Mouse (Mus musculus) mouse embryonic stem cell (cell line): ENCODE measurements around the gene Acbd4.

Experiments
- in situ Hi-C, 2 experiments: fragments of 300-500 bp; cut with MboI; formaldehyde crosslinking; loops; 1 replicate in 1 of 2; 3 replicates in 1 of 2; pipeline ENCODE4 v1.14.3; 2019 to 2020; ENCODE audit warnings: low sequenced_read_pairs in 2 of 2, low pct_unique_long_range_greater_than_20kb in 1 of 2, mixed read lengths in 1 of 2; ENCODE audit not compliant: unreplicated experiment in 1 of 2

Gene Acbd4

DNA sequence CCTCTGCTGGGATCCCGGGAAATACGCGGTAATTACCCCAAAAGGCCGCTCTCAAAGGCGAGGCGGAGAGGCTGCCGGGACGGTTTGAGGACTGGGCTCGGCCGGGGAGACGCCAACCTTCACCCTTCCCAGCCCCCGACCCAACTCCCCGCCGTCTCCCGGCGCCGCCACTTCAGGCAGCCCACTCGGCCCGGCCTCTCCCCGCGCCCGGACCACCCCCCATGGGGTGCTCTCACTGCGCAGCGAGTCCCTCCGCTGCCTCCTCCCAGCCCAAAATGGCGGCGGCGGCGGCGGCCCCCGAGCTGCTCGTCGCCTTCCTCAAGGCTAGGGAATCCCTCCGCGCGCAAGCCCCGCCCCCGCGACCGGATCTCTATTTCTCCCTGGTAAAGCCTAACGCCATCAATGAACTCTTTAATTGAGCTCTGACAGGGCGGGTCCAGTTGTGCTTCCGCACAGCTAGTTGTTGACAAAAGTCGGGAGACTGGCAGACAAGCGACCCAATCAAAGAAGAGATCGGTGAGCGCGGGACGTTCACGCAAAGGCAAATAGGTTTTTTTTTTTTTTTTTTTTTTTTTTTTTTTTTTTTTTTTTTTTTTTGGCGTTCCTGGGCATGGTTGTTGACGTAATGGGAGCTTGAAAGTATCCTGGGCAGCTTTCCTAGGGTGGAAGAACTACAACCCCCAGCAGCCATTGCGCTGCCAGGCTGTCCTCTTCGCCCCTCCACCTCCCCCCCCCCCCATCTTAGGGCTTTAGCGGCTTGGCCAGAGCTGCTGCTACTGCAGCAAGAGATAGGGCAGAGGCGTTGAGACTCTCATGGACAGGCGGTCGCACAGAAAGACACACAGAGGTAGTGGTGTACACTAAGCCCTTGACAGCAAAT lies 31.3 kb downstream of the Acbd4 start:
- in situ Hi-C loops = no loop called here

- in situ Hi-C loops = no loop called here
Observed at GRCm38 (mm10) chr11:103133456-103134185, 32.1 kb downstream of the Acbd4 start.

- in situ Hi-C loops = no loop called here
Observed at GRCm38 (mm10) chr11:103134221-103134620, 32.7 kb downstream of the Acbd4 start.

DNA sequence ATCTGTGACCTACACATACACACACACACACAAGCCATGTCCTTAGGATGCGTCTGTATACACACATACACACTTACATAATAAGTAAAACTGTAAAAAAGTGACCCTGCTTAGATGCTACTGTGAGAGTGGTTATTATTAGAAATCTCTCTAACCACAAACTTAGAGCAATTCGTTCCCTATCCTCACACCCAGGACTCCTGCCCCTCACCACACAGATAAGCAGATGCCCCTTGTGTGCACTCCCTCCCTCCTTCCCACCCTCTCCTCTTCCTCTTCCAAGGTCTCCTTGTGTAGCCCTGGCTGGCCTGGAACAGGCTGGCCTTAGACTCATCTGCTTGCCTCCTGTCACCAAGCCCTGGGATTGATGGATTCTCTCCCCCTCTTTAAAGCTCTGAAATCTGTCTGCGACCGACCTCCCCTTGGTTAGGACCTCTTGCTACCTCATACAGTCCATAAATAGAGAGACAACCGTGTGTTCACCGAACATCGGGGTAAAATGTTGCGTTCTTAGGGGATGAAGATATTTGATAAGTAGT lies 34.6 kb downstream of the Acbd4 start:
- in situ Hi-C loops = no loop called here

GRCm38 (mm10) chr11:103139951-103140762 lies 38.7 kb downstream of the Acbd4 start:
- in situ Hi-C loops = no loop called here

DNA sequence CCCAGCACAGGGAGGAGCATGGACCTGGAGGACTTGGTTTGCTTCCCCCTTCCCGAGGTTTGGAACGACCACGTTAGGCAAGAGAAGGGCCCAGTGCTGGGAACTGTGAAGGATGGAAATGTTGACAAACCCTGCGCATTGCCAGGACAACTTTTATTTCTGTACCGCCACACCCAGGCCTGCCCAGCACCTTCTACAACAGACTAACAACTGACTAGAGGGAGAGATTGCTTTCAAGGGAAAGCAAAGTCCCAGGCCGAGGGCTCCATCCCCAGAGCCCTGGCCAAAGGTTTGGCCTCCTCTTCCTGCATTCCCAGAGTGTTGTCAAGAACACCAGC lies 39.2 kb downstream of the Acbd4 start:
- in situ Hi-C loops = no loop called here

DNA sequence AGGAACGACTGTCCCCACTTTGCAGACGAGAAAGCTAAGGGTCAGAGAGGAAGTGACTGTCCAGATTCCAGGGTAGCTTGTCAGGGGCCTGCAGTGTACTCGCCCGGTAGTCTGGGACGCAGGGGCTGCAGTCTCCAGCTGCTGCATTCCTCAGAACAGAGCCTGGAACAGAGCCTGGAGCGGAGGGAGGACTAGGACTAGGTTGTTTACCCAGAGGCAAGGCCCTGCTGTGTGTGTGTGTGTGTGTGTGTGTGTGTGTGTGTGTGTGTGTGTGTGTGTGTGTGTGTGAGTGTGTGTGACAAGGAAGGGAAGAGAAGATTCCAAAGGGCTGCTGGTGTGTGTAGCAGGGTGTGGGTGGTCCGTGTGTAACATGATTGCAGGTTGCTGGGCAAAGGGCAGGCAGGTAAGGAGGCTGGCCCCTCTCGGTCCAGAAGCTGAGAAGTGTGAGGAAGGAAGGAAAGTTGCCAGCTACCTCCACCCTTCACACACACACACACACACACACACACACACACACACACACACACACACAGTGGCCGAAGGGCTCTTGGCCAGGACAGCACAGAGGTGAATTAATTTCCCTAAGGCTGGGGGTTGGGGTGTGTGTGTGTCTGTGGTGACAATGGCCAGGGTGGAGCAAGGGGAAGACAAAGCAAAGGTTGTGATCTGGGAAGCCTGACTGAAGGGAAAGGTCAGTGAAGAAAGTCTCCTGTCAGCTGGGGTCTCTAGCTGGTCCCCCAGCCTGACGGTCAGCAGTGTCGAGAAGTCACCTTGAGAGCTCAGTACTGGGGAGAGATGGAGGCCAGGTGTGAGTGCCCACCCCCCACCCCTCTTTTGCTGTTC lies 39.8 kb downstream of the Acbd4 start:
- in situ Hi-C loops = no loop called here

DNA sequence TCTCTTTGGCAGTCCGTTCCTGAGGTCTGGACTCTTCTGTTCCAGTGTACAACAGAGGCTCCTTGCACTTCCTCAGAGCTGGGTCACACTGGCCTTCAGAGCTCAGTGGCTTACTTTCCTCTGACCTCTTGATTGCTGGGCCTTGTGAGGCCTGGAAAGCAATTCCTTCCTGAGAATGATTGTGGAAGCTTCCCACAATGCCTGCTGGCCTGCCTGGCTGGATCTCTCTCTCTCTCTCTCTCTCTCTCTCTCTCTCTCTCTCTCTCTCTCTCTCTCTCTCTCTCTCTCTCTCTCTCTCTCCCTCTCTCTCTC lies 40.4 kb downstream of the Acbd4 start:
- in situ Hi-C loops = no loop called here

- in situ Hi-C loops = no loop called here
Observed at GRCm38 (mm10) chr11:103142441-103143182, 41.1 kb downstream of the Acbd4 start.

DNA sequence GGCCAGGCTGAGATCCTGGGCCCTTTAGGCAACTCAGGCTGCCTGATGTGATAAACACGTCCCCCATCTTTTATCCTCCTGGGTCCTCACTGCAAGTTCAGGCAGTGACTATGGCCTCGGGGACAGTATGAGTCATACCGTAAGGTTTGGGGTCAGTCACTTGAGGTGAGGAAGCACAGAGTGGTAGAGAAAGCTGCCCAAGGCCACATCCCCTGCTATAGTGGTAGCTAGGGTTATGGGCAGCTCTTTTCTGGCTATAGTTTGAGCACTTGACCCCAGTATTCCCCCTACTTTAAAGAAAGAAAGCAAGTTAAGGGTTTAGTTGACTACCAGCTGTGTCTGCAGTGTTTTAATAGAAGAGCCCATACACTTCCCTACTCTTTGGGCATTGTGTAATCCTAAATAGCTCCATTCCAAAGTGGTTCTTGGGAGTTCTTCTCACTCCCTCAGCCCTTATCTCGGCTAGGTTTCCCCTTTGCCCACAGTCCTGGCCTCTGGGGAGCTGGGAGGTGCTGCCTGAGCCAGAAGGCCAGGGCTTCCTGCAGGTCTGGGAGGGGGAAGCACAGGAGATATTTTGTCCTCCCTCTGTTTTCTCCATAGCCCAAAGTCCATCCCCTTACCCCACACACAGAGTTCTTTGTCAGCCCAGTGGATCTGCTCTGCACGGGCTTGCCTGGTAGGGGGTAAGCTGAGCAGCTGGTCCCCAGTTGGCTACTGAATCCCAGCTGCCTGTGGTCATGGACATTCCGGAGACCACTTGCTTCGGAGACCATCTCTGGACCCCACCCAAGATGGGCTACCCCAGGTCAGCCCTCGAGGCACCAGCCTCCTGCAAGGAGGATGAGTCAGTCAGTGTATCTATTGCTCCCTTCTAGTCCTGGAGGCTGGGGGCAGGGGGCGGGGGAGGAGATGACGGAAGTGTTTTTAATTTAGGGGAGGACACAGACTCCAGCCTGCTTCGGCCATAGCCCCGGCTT lies 43.1 kb downstream of the Acbd4 start:
- in situ Hi-C loops = no loop called here

- in situ Hi-C loops = no loop called here
Observed at GRCm38 (mm10) chr11:103146386-103146785, 44.9 kb downstream of the Acbd4 start.

DNA sequence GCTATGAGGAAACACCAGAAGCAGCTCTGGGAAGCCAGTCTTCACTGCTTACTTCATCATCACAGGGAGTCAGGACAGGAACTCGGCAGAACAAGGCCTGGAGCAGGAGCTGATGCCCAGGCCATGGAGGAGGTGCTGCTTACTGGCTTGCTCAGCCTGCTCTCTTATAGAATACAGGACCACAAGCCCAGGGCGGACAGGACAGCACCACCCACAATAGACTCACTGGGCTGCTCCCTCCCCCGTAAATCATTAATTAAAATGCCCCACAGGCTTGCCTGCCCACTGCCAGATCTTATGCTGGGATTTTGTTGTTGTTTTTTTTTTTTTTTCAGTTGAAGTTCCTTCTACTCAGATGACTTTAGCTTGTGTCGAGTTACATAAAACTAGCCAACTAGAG lies 46.3 kb downstream of the Acbd4 start:
- in situ Hi-C loops = no loop called here

DNA sequence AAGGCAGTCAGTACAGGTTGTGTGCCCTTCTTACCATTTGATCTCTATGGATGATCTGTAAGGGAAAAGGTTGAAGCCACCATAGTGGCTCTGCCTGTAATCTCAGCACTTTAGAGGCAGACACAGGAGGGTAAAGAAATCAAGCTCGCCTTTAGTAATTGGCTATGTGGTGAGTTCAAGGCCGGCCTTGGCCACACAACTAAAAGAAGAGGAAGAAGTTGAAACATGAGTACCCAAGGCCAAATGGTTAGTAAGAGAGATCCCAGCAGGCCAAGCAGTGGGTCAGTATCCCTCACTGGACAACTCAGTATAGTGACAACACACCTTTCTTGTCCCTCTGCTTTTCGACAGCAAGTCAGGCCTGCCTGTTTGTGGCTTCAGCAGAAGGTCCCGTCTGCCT lies 48.3 kb downstream of the Acbd4 start:
- in situ Hi-C loops = loop anchor here in 1 of 2 experiments (10.0 kb wide), 1 partner anchor 45 kb away; the partner anchor contains the start of genes Acbd4 and Plcd3

DNA sequence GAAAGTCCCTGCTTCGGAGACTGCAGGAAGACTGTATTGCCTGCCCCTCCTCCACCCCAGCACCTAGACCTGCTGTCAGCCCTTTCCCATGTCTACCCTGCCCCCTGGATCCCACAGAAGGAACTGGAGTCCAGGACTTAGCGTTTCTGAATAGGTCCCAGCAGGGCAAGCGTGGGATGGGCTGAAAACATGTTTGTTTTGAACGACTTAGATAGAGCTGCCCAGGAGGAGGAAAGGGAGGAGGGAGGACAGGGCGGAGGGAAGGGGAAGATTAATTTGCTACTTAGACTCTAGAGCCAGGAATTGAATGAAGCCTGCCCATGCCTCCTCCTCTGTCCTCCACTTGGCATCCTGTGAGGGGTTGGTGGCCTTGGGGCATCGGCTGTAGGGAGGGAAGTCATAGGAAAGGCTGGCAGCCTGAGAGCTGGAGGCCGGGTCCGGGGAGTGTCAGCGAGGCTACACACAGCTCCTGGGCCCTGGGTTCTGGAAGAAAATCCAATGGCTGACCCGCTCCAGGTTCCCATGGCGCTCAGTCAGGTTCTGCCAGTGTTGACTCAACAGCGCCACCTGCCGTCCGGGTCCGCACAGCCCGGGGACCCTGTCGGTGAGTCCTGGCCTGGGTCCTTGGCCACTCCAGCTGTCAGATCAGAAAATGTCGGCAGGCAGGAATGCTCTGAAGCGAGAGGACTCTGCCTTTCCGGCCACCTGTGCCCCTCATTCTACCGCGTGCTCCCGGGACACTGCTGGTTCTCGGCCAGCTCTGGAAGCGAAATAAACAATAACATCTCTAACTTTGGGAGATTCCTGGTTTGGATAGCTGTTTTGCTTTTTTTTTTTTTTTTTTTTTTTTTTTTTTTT lies 57.4 kb downstream of the Acbd4 start:
- in situ Hi-C loops = loop anchor here in 1 of 2 experiments (10.0 kb wide), 1 partner anchor 54 kb away; the partner anchor contains the start of genes Acbd4 and Plcd3

GRCm38 (mm10) chr11:103160738-103161137 lies 59.3 kb downstream of the Acbd4 start:
- in situ Hi-C loops = loop anchor here in 1 of 2 experiments (5.0 kb wide), 2 partner anchors 58 to 157 kb away; partner anchors contain the start of genes Acbd4 and Plcd3
